Mouse (Mus musculus): ENCODE results near the gene Wasf2.

Gene Wasf2

DNA sequence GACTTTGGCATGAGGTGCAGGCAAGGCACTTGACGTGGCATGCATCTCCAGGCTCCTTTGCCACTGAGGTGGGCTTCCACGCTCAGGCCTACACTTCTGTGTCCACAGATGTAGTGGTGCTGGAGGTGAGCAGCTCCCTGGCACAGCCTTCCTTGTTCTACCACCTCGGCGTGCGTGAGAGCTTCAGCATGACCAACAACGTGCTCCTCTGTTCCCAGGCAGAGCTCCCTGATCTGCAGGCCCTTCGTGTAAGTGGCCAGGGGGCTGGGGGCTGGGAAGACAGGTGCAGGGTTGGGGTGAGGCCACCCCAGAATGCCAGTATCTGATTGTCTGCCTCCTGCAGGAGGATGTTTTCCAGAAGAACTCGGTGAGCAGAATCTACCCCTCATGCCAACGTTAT, 112.4 kb downstream of the Wasf2 start:
- no peak for DNase-seq

- no peak for DNase-seq
Measured at GRCm38 (mm10) chr4:133243538-133243937, 113.2 kb downstream of the Wasf2 start.

DNA sequence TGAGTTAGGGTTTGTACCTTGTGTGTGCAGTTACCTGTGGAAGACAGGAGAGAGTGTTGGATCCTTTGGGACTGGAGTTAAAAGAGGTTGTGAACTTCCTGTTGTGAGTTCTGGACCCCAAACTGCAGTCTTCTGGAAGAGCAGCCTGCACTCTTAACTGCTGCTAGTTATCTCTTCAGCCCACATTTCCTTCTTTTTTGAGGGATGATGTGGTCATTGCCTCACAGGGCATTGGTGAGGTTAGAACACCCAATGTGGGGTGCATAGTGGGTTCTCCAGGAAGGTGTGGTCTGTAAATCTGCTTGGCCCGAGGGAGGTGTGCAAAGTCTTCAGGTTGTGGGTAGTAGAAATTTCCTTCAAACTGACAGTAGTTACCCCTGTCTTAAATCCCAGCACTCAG, 114.0 kb downstream of the Wasf2 start:
- no peak for DNase-seq

- DNase-seq: no peak
Measured at GRCm38 (mm10) chr4:133247072-133247471, 116.8 kb downstream of the Wasf2 start.

- DNase-seq: no peak
Measured at GRCm38 (mm10) chr4:133247806-133248449, 117.6 kb downstream of the Wasf2 start.
